Mouse (Mus musculus) heart, embryonic 13.5 days (tissue): ENCODE data around the gene Zfp3. TPM values are rescaled to one million over a fixed set of nuclear protein-coding genes. Genes with fewer than 3 reads are reported as not detected.
A peak's percentile ranks its signal among the peaks of the same experiment; 100 is the strongest.

Experiments
- ATAC-seq: fragments of 200-750 bp; cut with Nextera tagmentation; 2 replicates; pipeline ENCODE4 v1.8.0; 2017; ENCODE audit warnings: moderate TSS enrichment; ENCODE audit not compliant: insufficient number of reproducible peaks, low FRiP score, low TSS enrichment; ENCODE audit errors: extremely low read depth
- H3K27ac ChIP-seq: fragments of 300-500 bp; sonication (generic); replicated peaks from 2 replicates; pipeline ENCODE4 v1.5.1; 2015; ENCODE audit warnings: moderate library complexity, mild to moderate bottlenecking, inconsistent platforms
- H3K27me3 ChIP-seq: fragments of 300-500 bp; sonication (generic); replicated peaks from 2 replicates; pipeline ENCODE4 v1.6.1; 2015; ENCODE audit warnings: mild to moderate bottlenecking, inconsistent platforms
- H3K36me3 ChIP-seq: fragments of 300-500 bp; sonication (generic); 2 replicates; pipeline ENCODE4 v1.6.1; 2015; ENCODE audit warnings: mild to moderate bottlenecking, inconsistent platforms
- H3K4me1 ChIP-seq: fragments of 300-500 bp; sonication (generic); 2 replicates; pipeline ENCODE4 v1.6.1; 2015; ENCODE audit warnings: inconsistent platforms
- H3K4me2 ChIP-seq: fragments of 300-500 bp; sonication (generic); 2 replicates; pipeline ENCODE4 v1.6.1; 2015; ENCODE audit warnings: inconsistent platforms, mild to moderate bottlenecking, moderate library complexity
- H3K4me3 ChIP-seq: fragments of 300-500 bp; sonication (generic); 2 replicates; pipeline ENCODE4 v1.5.1; 2015; ENCODE audit warnings: moderate library complexity, mild to moderate bottlenecking, inconsistent platforms
- H3K9ac ChIP-seq: fragments of 300-500 bp; sonication (generic); 2 replicates; pipeline ENCODE4 v1.6.1; 2015; ENCODE audit warnings: inconsistent platforms, mild to moderate bottlenecking, moderate library complexity
- H3K9me3 ChIP-seq: fragments of 300-500 bp; sonication (generic); 2 replicates; pipeline ENCODE4 v1.6.1; 2016; ENCODE audit warnings: inconsistent platforms
- WGBS: fragments of 180-500 bp; shearing (Covaris S2); methylation state at CpG from one replicate; pipeline ENCODE4 v1.1.7; 2015; ENCODE audit warnings: mixed read lengths; 5-methylcytosine and 5-hydroxymethylcytosine counted together
- polyA plus RNA-seq: library from polyadenylated mRNA; unstranded; fragments of >200 nt; fragmentation: Nextera tagmentation; extraction: Ambion mirVana; gene quantifications from 2 replicates; pipeline ENCODE4 v1.2.1, GENCODE M21; 2015

Gene Zfp3
- polyA plus RNA-seq, 1 experiment from 2014 or later: 8.3 TPM

- Histone ChIP-seq H3K27ac (no peak overlapping the region), H3K4me1 (peaks cover 5% of the 10 kb centered on the region; the same call in 1 of the 2 replicates), H3K4me2 (no peak overlapping the region), H3K9ac (no peak overlapping the region), H3K9me3 (no peaks in the 10 kb centered on the region), H3K36me3 (no peaks in the 10 kb centered on the region), H3K4me3 (no peak overlapping the region), H3K27me3 (peaks cover 8% of the 10 kb centered on the region; the same call in 1 of the 2 replicates)
- no peak for ATAC-seq
- 53% methylated on average over 5 of the region's 5 CpGs for WGBS
These were observed 26.3 kb upstream of the Zfp3 start for GRCm38 (mm10) chr11:70737749-70738148.

GRCm38 (mm10) chr11:70741603-70742002 is 22.4 kb upstream of the Zfp3 start:
- H3K9me3 ChIP-seq: no peaks in the 10 kb centered on the region
- peaks cover 8% of the 10 kb centered on the region; the same call in 1 of the 2 replicates for H3K27me3 ChIP-seq
- H3K4me2 ChIP-seq: no peak overlapping the region
- H3K9ac ChIP-seq: no peak overlapping the region
- no peak overlapping the region for H3K27ac ChIP-seq
- no peak for ATAC-seq
- H3K4me1 ChIP-seq: no peaks in the 10 kb centered on the region
- H3K4me3 ChIP-seq: no peak overlapping the region
- no peaks in the 10 kb centered on the region for H3K36me3 ChIP-seq
- 79% methylated on average over 3 of the region's 3 CpGs for WGBS

DNA sequence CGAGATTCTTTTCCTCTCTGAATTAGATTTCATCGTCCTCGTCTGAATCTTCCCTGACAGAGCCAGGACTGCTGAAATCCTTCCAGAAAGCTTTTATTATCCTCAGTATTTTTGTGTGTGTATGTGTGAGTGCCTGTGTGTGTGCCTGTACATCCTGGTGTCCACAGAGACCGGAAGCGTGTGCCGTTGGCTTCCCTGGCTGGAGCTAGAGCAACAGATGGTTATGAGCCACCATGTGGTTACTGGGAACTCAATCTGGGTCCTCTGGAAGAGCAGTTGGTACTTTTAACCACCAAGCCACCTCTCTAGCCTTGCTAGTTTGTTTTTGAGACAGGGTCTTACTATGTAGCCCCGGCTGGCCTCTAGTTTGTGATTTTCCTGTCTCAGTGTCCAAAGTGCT is 21.9 kb upstream of the Zfp3 start:
- no peaks in the 10 kb centered on the region for H3K36me3 ChIP-seq
- ATAC-seq: no peak
- no peaks in the 10 kb centered on the region for H3K4me1 ChIP-seq
- no peak overlapping the region for H3K4me2 ChIP-seq
- H3K27ac ChIP-seq: no peak overlapping the region
- no peak overlapping the region for H3K4me3 ChIP-seq
- H3K27me3 ChIP-seq: peaks cover 8% of the 10 kb centered on the region; the same call in 1 of the 2 replicates
- WGBS: 81% methylated on average over 7 of the region's 7 CpGs
- no peaks in the 10 kb centered on the region for H3K9me3 ChIP-seq
- no peak overlapping the region for H3K9ac ChIP-seq

GRCm38 (mm10) chr11:70742581-70743459 is 21.2 kb upstream of the Zfp3 start:
- WGBS: 78% methylated on average over 12 of the region's 12 CpGs
- no peaks in the 10 kb centered on the region for H3K4me1 ChIP-seq
- no peak for ATAC-seq
- no peaks in the 10 kb centered on the region for H3K36me3 ChIP-seq
- no peak overlapping the region for H3K9ac ChIP-seq
- no peak overlapping the region for H3K27ac ChIP-seq
- no peaks in the 10 kb centered on the region for H3K9me3 ChIP-seq
- no peak overlapping the region for H3K4me2 ChIP-seq
- H3K27me3 ChIP-seq: peaks cover 8% of the 10 kb centered on the region; the same call in 1 of the 2 replicates
- no peak overlapping the region for H3K4me3 ChIP-seq

GRCm38 (mm10) chr11:70745636-70746035 is 18.4 kb upstream of the Zfp3 start:
- Histone ChIP-seq H3K4me1 (no peaks in the 10 kb centered on the region), H3K4me2 (no peak overlapping the region), H3K9me3 (no peaks in the 10 kb centered on the region), H3K27me3 (no peaks in the 10 kb centered on the region), H3K9ac (no peak overlapping the region), H3K36me3 (no peaks in the 10 kb centered on the region), H3K4me3 (no peak overlapping the region), H3K27ac (no peak overlapping the region)
- WGBS: 59% methylated on average over 7 of the region's 7 CpGs
- ATAC-seq: no peak

GRCm38 (mm10) chr11:70747876-70748545 is 16.0 kb upstream of the Zfp3 start:
- H3K9me3 ChIP-seq: no peaks in the 10 kb centered on the region
- no peaks in the 10 kb centered on the region for H3K36me3 ChIP-seq
- H3K27ac ChIP-seq: no peak overlapping the region
- no peak for ATAC-seq
- no peaks in the 10 kb centered on the region for H3K27me3 ChIP-seq
- no peaks in the 10 kb centered on the region for H3K4me1 ChIP-seq
- H3K4me3 ChIP-seq: no peak overlapping the region
- WGBS: 78% methylated on average over 4 of the region's 4 CpGs
- H3K9ac ChIP-seq: no peak overlapping the region
- no peak overlapping the region for H3K4me2 ChIP-seq

DNA sequence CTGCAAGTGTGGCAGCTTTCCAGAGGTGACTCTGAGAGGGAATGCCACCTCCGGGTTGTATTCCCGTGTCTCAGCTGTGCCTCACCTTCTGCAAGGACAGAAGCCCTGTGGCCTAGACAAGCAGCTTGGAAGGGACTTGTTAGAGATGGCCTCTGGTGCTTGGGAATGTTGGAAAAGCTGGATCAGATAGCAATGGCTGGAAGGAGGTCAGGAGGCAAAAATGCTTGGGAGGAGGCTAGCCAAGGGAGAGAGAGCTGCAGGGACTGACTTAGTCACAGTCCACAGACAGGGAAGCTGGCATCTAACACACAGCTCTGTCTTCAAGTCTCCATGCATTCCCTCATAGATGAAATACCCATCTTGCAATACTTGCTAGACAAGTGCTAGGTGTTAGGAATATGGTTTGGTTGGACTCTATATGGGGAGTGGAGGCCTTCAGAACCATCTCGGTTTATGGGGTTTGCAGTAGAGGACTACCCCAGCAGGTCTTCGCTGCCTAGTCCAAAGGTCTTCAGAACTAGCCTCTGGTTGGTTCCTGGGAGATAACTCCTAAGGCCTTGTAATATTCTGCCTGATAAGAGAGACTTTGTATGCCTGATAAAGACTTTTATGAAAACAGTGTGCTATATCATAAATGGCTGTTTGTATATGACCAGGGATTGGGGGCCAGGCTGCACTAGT is 11.5 kb upstream of the Zfp3 start:
- WGBS: 65% methylated on average over 4 of the region's 4 CpGs
- no peaks in the 10 kb centered on the region for H3K36me3 ChIP-seq
- H3K27me3 ChIP-seq: peaks cover 14% of the 10 kb centered on the region
- H3K4me3 ChIP-seq: no peak overlapping the region
- H3K27ac ChIP-seq: no peak overlapping the region
- H3K4me2 ChIP-seq: no peak overlapping the region
- no peak for ATAC-seq
- no peaks in the 10 kb centered on the region for H3K4me1 ChIP-seq
- no peaks in the 10 kb centered on the region for H3K9me3 ChIP-seq
- H3K9ac ChIP-seq: no peak overlapping the region

DNA sequence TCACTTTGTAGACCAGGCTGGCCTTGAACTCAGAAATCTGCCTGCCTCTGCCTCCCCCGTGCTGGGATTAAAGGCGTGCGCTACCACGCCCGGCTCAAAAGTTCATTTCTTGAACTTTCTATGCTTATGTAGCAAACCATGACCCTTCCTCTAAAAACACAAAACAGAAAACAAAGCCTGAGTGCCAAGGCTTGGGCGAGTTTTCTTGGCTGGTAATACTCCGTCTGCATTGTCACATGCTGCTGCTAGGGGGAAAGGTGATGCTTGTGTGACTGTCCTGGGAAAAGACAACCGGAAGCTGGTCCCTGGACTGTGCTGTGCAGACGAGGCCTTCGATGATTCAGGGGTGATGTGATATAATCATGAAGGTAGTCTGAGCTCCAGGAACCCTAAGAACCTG is 10.9 kb upstream of the Zfp3 start:
- ATAC-seq: no peak
- H3K9me3 ChIP-seq: no peaks in the 10 kb centered on the region
- no peak overlapping the region for H3K4me3 ChIP-seq
- no peak overlapping the region for H3K4me2 ChIP-seq
- WGBS: 85% methylated on average over 10 of the region's 10 CpGs
- H3K27ac ChIP-seq: no peak overlapping the region
- no peaks in the 10 kb centered on the region for H3K36me3 ChIP-seq
- peaks cover 16% of the 10 kb centered on the region for H3K27me3 ChIP-seq
- no peaks in the 10 kb centered on the region for H3K4me1 ChIP-seq
- H3K9ac ChIP-seq: no peak overlapping the region

DNA sequence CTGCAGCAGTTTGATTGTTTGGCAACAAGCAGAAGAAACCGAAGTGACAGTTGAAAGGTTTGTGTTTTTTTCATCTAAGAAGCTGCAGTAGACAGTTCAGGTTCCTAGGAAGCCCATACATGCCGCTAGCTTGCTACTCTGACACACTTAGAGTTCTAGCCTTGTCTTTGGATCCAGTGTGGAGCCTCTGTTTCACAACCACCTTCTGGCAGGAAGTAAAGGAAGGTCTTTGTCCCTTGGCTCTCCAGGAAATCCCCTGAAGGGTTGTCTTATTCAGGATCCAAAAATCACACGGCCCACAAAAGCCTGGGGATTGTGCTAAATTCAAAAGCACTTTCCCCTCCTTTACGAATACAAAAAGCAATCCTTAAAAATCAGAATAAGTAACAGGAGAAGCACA is 9.5 kb upstream of the Zfp3 start:
- WGBS: 63% methylated on average over 4 of the region's 4 CpGs
- no peak for ATAC-seq
- H3K9ac ChIP-seq: no peak overlapping the region

GRCm38 (mm10) chr11:70754958-70755357 is 9.1 kb upstream of the Zfp3 start:
- no peak overlapping the region for H3K4me2 ChIP-seq
- H3K36me3 ChIP-seq: no peaks in the 10 kb centered on the region
- no peak overlapping the region for H3K9ac ChIP-seq
- WGBS: 64% methylated on average over 7 of the region's 7 CpGs
- peaks cover 16% of the 10 kb centered on the region for H3K27me3 ChIP-seq
- no peak overlapping the region for H3K4me3 ChIP-seq
- no peaks in the 10 kb centered on the region for H3K4me1 ChIP-seq
- no peak for ATAC-seq
- no peak overlapping the region for H3K27ac ChIP-seq
- no peaks in the 10 kb centered on the region for H3K9me3 ChIP-seq

More for the DNA sequence above, 9.5 kb upstream of the Zfp3 start:
- Histone ChIP-seq H3K4me1 (no peaks in the 10 kb centered on the region), H3K4me2 (no peak overlapping the region), H3K4me3 (no peak overlapping the region), H3K9me3 (no peaks in the 10 kb centered on the region), H3K36me3 (no peaks in the 10 kb centered on the region), H3K27me3 (peaks cover 16% of the 10 kb centered on the region), H3K27ac (no peak overlapping the region)

DNA sequence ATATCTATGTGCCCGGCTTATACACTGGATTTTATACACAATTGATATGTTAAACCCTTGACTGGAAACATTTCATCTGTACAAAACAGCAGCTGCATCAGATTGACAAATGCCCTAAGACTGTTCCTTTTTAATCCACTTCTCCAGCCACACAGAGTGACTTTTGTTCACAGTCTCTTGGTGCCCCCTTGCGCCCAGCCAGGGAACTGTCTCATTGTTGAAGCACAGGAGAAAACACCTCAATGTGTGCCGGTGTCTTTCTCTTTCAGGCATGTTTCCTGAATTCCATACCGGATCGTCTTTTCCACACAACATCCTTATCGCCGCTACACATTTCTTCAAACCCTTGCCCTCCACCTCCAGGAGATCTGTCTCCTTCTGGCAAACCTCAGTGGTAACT is 8.4 kb upstream of the Zfp3 start:
- no peak for ATAC-seq
- Histone ChIP-seq H3K36me3 (no peaks in the 10 kb centered on the region), H3K27me3 (peaks cover 16% of the 10 kb centered on the region), H3K4me2 (no peak overlapping the region), H3K4me1 (no peaks in the 10 kb centered on the region), H3K27ac (no peak overlapping the region), H3K9me3 (no peaks in the 10 kb centered on the region), H3K4me3 (no peak overlapping the region), H3K9ac (peak overlapping the region; percentile 63; the same call in 1 of the 2 replicates)
- WGBS: 8% methylated on average over 7 of the region's 7 CpGs
